Mouse (Mus musculus): ENCODE results near the gene Slc7a5. TPM values are rescaled to one million over a fixed set of nuclear protein-coding genes. Genes with fewer than 3 reads are reported as not detected.

The Slc7a5 gene
- polyA plus RNA-seq, 1 experiment from 2014 or later: 11.6 TPM

GRCm38 (mm10) chr8:121912831-121913230, 5.3 kb upstream of the Slc7a5 start:
- H3K9ac ChIP-seq (ENCODE audit: low read depth, low read length): no peak overlapping the region
- H3K9me3 ChIP-seq (ENCODE audit: control insufficient read depth, low read length): no peaks in the 10 kb centered on the region
- no peak for ATAC-seq
- H3K4me1 ChIP-seq (ENCODE audit: control insufficient read depth, insufficient read depth, low read length): peaks cover 8% of the 10 kb centered on the region
- H3K27me3 ChIP-seq (replicated peaks; ENCODE audit: control insufficient read depth, insufficient read depth, low read length): no peaks in the 10 kb centered on the region
- H3K27ac ChIP-seq (ENCODE audit: low read length): no peak overlapping the region
- no peak overlapping the region for H3K4me2 ChIP-seq (ENCODE audit: low read depth, low read length)
- no peak overlapping the region for H3K4me3 ChIP-seq (ENCODE audit: low read length)
- H3K36me3 ChIP-seq (ENCODE audit: control insufficient read depth, insufficient read depth, low read length): no peaks in the 10 kb centered on the region
- WGBS: 70% methylated on average over 3 of the region's 3 CpGs

GRCm38 (mm10) chr8:121911987-121912386, 4.5 kb upstream of the Slc7a5 start:
- ATAC-seq: no peak
- WGBS: 69% methylated on average over 7 of the region's 7 CpGs
- Histone ChIP-seq H3K4me1 (ENCODE audit: control insufficient read depth, insufficient read depth, low read length) (peaks cover 10% of the 10 kb centered on the region), H3K36me3 (ENCODE audit: control insufficient read depth, insufficient read depth, low read length) (no peaks in the 10 kb centered on the region), H3K4me3 (ENCODE audit: low read length) (no peak overlapping the region), H3K9me3 (ENCODE audit: control insufficient read depth, low read length) (no peaks in the 10 kb centered on the region), H3K4me2 (ENCODE audit: low read depth, low read length) (no peak overlapping the region), H3K27me3 (replicated peaks; ENCODE audit: control insufficient read depth, insufficient read depth, low read length) (no peaks in the 10 kb centered on the region), H3K9ac (ENCODE audit: low read depth, low read length) (no peak overlapping the region), H3K27ac (ENCODE audit: low read length) (no peak overlapping the region)

- no peak overlapping the region for H3K9ac ChIP-seq (ENCODE audit: low read depth, low read length)
- no peak overlapping the region for H3K4me3 ChIP-seq (ENCODE audit: low read length)
- no peaks in the 10 kb centered on the region for H3K36me3 ChIP-seq (ENCODE audit: control insufficient read depth, insufficient read depth, low read length)
- WGBS: 90% methylated on average over 6 of the region's 6 CpGs
- peaks cover 11% of the 10 kb centered on the region for H3K4me1 ChIP-seq (ENCODE audit: control insufficient read depth, insufficient read depth, low read length)
- ATAC-seq: no peak
- no peaks in the 10 kb centered on the region for H3K27me3 ChIP-seq (replicated peaks; ENCODE audit: control insufficient read depth, insufficient read depth, low read length)
- H3K27ac ChIP-seq (ENCODE audit: low read length): no peak overlapping the region
- H3K9me3 ChIP-seq (ENCODE audit: control insufficient read depth, low read length): no peaks in the 10 kb centered on the region
- H3K4me2 ChIP-seq (ENCODE audit: low read depth, low read length): no peak overlapping the region
These were observed 3.9 kb upstream of the Slc7a5 start for GRCm38 (mm10) chr8:121911400-121911799.

- Histone ChIP-seq H3K36me3 (ENCODE audit: control insufficient read depth, insufficient read depth, low read length) (no peaks in the 10 kb centered on the region), H3K27me3 (replicated peaks; ENCODE audit: control insufficient read depth, insufficient read depth, low read length) (no peaks in the 10 kb centered on the region), H3K9me3 (ENCODE audit: control insufficient read depth, low read length) (no peaks in the 10 kb centered on the region), H3K27ac (ENCODE audit: low read length) (no peak overlapping the region), H3K4me1 (ENCODE audit: control insufficient read depth, insufficient read depth, low read length) (peaks cover 19% of the 10 kb centered on the region), H3K9ac (ENCODE audit: low read depth, low read length) (no peak overlapping the region), H3K4me2 (ENCODE audit: low read depth, low read length) (no peak overlapping the region), H3K4me3 (ENCODE audit: low read length) (no peak overlapping the region)
- no peak for ATAC-seq
- WGBS: 1% methylated on average over 6 of the region's 6 CpGs
These were observed 2.2 kb upstream of the Slc7a5 start for GRCm38 (mm10) chr8:121909663-121910062.

- Histone ChIP-seq H3K4me3 (ENCODE audit: low read length) (no peak overlapping the region), H3K4me1 (ENCODE audit: control insufficient read depth, insufficient read depth, low read length) (peaks cover 22% of the 10 kb centered on the region), H3K36me3 (ENCODE audit: control insufficient read depth, insufficient read depth, low read length) (no peaks in the 10 kb centered on the region), H3K4me2 (ENCODE audit: low read depth, low read length) (no peak overlapping the region), H3K27me3 (replicated peaks; ENCODE audit: control insufficient read depth, insufficient read depth, low read length) (no peaks in the 10 kb centered on the region), H3K9me3 (ENCODE audit: control insufficient read depth, low read length) (no peaks in the 10 kb centered on the region), H3K27ac (ENCODE audit: low read length) (no peak overlapping the region), H3K9ac (ENCODE audit: low read depth, low read length) (no peak overlapping the region)
- no peak for ATAC-seq
- WGBS: 65% methylated on average over 8 of the region's 8 CpGs
These were observed 1.7 kb upstream of the Slc7a5 start for GRCm38 (mm10) chr8:121909148-121909541.

- Histone ChIP-seq H3K4me2 (ENCODE audit: low read depth, low read length) (peak overlapping the region; percentile 99), H3K4me1 (ENCODE audit: control insufficient read depth, insufficient read depth, low read length) (peaks cover 25% of the 10 kb centered on the region), H3K4me3 (ENCODE audit: low read length) (peak overlapping the region; percentile 82; the same call in 1 of the 2 replicates), H3K27me3 (replicated peaks; ENCODE audit: control insufficient read depth, insufficient read depth, low read length) (no peaks in the 10 kb centered on the region), H3K27ac (ENCODE audit: low read length) (no peak overlapping the region), H3K36me3 (ENCODE audit: control insufficient read depth, insufficient read depth, low read length) (no peaks in the 10 kb centered on the region), H3K9me3 (ENCODE audit: control insufficient read depth, low read length) (no peaks in the 10 kb centered on the region), H3K9ac (ENCODE audit: low read depth, low read length) (peak overlapping the region; percentile 74; the same call in 1 of the 2 replicates)
- WGBS: 61% methylated on average over 8 of the region's 8 CpGs
- no peak for ATAC-seq
These were observed 1.1 kb upstream of the Slc7a5 start for GRCm38 (mm10) chr8:121908378-121909147.

- H3K4me2 ChIP-seq (ENCODE audit: low read depth, low read length): peak overlapping the region; percentile 99
- peak overlapping the region; percentile 74 for H3K9ac ChIP-seq (ENCODE audit: low read depth, low read length)
- H3K27ac ChIP-seq (ENCODE audit: low read length): no peak overlapping the region
- H3K27me3 ChIP-seq (replicated peaks; ENCODE audit: control insufficient read depth, insufficient read depth, low read length): no peaks in the 10 kb centered on the region
- H3K4me1 ChIP-seq (ENCODE audit: control insufficient read depth, insufficient read depth, low read length): peaks cover 27% of the 10 kb centered on the region
- peak; percentile 54 for ATAC-seq
- peak overlapping the region; percentile 82 for H3K4me3 ChIP-seq (ENCODE audit: low read length)
- H3K9me3 ChIP-seq (ENCODE audit: control insufficient read depth, low read length): no peaks in the 10 kb centered on the region
- H3K36me3 ChIP-seq (ENCODE audit: control insufficient read depth, insufficient read depth, low read length): no peaks in the 10 kb centered on the region
- under 1% methylated on average over 72 of the region's 72 CpGs for WGBS
These were observed 667 bp downstream of the Slc7a5 start for GRCm38 (mm10) chr8:121906542-121907512.

- Histone ChIP-seq H3K4me1 (ENCODE audit: control insufficient read depth, insufficient read depth, low read length) (peaks cover 29% of the 10 kb centered on the region), H3K9ac (ENCODE audit: low read depth, low read length) (peak overlapping the region; percentile 74)
These were observed 1.6 kb downstream of the Slc7a5 start for GRCm38 (mm10) chr8:121905864-121906263.

GRCm38 (mm10) chr8:121905420-121905819, 2.1 kb downstream of the Slc7a5 start:
- no peaks in the 10 kb centered on the region for H3K36me3 ChIP-seq (ENCODE audit: control insufficient read depth, insufficient read depth, low read length)
- no peak for ATAC-seq
- peak overlapping the region; percentile 82 for H3K4me3 ChIP-seq (ENCODE audit: low read length)
- no peaks in the 10 kb centered on the region for H3K27me3 ChIP-seq (replicated peaks; ENCODE audit: control insufficient read depth, insufficient read depth, low read length)
- H3K4me1 ChIP-seq (ENCODE audit: control insufficient read depth, insufficient read depth, low read length): peaks cover 29% of the 10 kb centered on the region
- H3K27ac ChIP-seq (ENCODE audit: low read length): no peak overlapping the region
- 53% methylated on average over 1 of the region's 1 CpGs for WGBS
- H3K4me2 ChIP-seq (ENCODE audit: low read depth, low read length): peak overlapping the region; percentile 99
- H3K9ac ChIP-seq (ENCODE audit: low read depth, low read length): peak overlapping the region; percentile 74; the same call in 1 of the 2 replicates
- no peaks in the 10 kb centered on the region for H3K9me3 ChIP-seq (ENCODE audit: control insufficient read depth, low read length)

More at GRCm38 (mm10) chr8:121905864-121906263, 1.6 kb downstream of the Slc7a5 start:
- Histone ChIP-seq H3K27ac (ENCODE audit: low read length) (no peak overlapping the region), H3K9me3 (ENCODE audit: control insufficient read depth, low read length) (no peaks in the 10 kb centered on the region), H3K4me3 (ENCODE audit: low read length) (peak overlapping the region; percentile 82), H3K36me3 (ENCODE audit: control insufficient read depth, insufficient read depth, low read length) (no peaks in the 10 kb centered on the region), H3K4me2 (ENCODE audit: low read depth, low read length) (peak overlapping the region; percentile 99), H3K27me3 (replicated peaks; ENCODE audit: control insufficient read depth, insufficient read depth, low read length) (no peaks in the 10 kb centered on the region)
- ATAC-seq: no peak
- WGBS: 20% methylated on average over 5 of the region's 5 CpGs

All from intestine, embryonic 16.5 days (tissue).